Mouse (Mus musculus) cerebellum, adult 9-11 months (tissue): ENCODE measurements at regions not wholly inside any gene's neighbourhood (a gene's known extent, or its start where the extent isn't known, plus 50 kb on each side); places are given as distances from the start of the nearest gene placed in this dataset.
A peak's percentile ranks its signal among the peaks of the same experiment; 100 is the strongest.
"Not testable (repeated sequence)": the region's sequence is repeated elsewhere in the genome, so short reads cannot be mapped to it uniquely, and the experiment has no call there.

Experiments
- DNase-seq: peaks from one replicate; pipeline ENCODE4 v3.0.0; 2022

GRCm38 (mm10) chr9:6845281-6845680, 339.0 kb downstream of the Dync2h1 start:
- DNase-seq: not testable (repeated sequence)

GRCm38 (mm10) chr9:6834936-6835335, 349.3 kb downstream of the Dync2h1 start:
- DNase-seq: not testable (repeated sequence)

- no peak for DNase-seq
These were observed 349.8 kb downstream of the Dync2h1 start for GRCm38 (mm10) chr9:6834470-6834869.

- DNase-seq: no peak
These were observed 351.4 kb downstream of the Dync2h1 start for GRCm38 (mm10) chr9:6832862-6833261.

- DNase-seq: not testable (repeated sequence)
These were observed 352.6 kb downstream of the Dync2h1 start for GRCm38 (mm10) chr9:6831642-6832041.

- no peak for DNase-seq
These were observed 357.7 kb downstream of the Dync2h1 start for GRCm38 (mm10) chr9:6826581-6826980.

- no peak for DNase-seq
These were observed 358.6 kb downstream of the Dync2h1 start for GRCm38 (mm10) chr9:6825609-6826008.

- DNase-seq: not testable (repeated sequence)
These were observed 360.3 kb downstream of the Dync2h1 start for GRCm38 (mm10) chr9:6823946-6824345.

GRCm38 (mm10) chr9:6823536-6823935, 360.7 kb downstream of the Dync2h1 start:
- DNase-seq: no peak

GRCm38 (mm10) chr9:6776671-6777070, 407.6 kb downstream of the Dync2h1 start:
- DNase-seq: no peak

GRCm38 (mm10) chr9:6741478-6741877, 442.8 kb downstream of the Dync2h1 start:
- no peak for DNase-seq

GRCm38 (mm10) chr9:6736411-6736810, 447.8 kb downstream of the Dync2h1 start:
- no peak for DNase-seq

GRCm38 (mm10) chr9:6726411-6726810, 456.8 kb upstream of the Ddi1 start:
- DNase-seq: no peak

GRCm38 (mm10) chr9:6677225-6677718, 407.6 kb upstream of the Ddi1 start:
- DNase-seq: no peak

- DNase-seq: peak; percentile 68
These were observed 398.6 kb upstream of the Ddi1 start for GRCm38 (mm10) chr9:6668001-6668969.

- DNase-seq: no peak
These were observed 396.0 kb upstream of the Ddi1 start for GRCm38 (mm10) chr9:6665679-6666078.

GRCm38 (mm10) chr9:6652267-6652994, 382.8 kb upstream of the Ddi1 start:
- DNase-seq: no peak

- no peak for DNase-seq
These were observed 382.1 kb upstream of the Ddi1 start for GRCm38 (mm10) chr9:6651572-6652236.

GRCm38 (mm10) chr9:6645796-6646309, 376.2 kb upstream of the Ddi1 start:
- no peak for DNase-seq

- no peak for DNase-seq
These were observed 375.7 kb upstream of the Ddi1 start for GRCm38 (mm10) chr9:6645321-6645720.

GRCm38 (mm10) chr9:6617155-6617554, 347.5 kb upstream of the Ddi1 start:
- DNase-seq: no peak

- DNase-seq: no peak
These were observed 339.6 kb upstream of the Ddi1 start for GRCm38 (mm10) chr9:6609284-6609627.
